Mouse (Mus musculus): ENCODE measurements around the gene Rasa2. TPM values are rescaled to one million over a fixed set of nuclear protein-coding genes. Genes with fewer than 3 reads are reported as not detected.

Rasa2 gene
- total and polyA plus RNA-seq, 2 experiments from 2014 or later = 14.0 to 23.2 TPM

DNA sequence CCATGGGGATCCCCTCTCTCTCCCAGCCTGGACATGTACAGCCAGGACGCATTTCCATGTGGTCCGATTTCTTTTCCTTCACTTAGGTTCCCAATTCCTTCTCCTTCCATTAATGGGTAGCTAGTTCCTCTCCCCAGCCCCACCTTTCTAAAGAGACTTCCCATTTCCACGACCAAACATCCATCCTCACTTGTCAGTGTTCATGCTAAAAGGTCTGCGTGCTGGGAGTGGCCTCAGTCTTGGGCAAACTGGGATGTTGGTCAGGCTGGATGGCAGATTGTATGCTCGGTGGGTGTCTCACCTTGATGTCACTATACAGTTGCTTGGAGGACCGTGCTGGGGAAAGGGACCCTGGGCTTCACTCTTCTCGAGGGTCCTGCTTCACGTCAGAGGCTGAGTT, 42.9 kb upstream of the Rasa2 start:
- H3K27me3 ChIP-seq (ENCODE audit: insufficient read depth, low read length) = no peaks in the 10 kb centered on the region
- H3K4me1 ChIP-seq (ENCODE audit: insufficient read depth) = no peaks in the 10 kb centered on the region
- DNase-seq (no peak), ATAC-seq (no peak)
- H3K36me3 ChIP-seq (ENCODE audit: insufficient read depth) = no peaks in the 10 kb centered on the region
- no peaks in the 10 kb centered on the region for H3K9me3 ChIP-seq (ENCODE audit: low read length)
- 89% methylated on average over 8 of the region's 8 CpGs for WGBS
- H3K4me2 ChIP-seq (ENCODE audit: low read depth) = no peak overlapping the region
- no peak overlapping the region for H3K27ac ChIP-seq (ENCODE audit: low read depth, low read length)
- no peak for TF ChIP-seq CTCF (IDR thresholded peaks at IDR 0.05; ENCODE audit: low read depth)
- no peak overlapping the region for H3K9ac ChIP-seq
- H3K4me3 ChIP-seq (ENCODE audit: low read depth, low read length) = no peak overlapping the region

DNA sequence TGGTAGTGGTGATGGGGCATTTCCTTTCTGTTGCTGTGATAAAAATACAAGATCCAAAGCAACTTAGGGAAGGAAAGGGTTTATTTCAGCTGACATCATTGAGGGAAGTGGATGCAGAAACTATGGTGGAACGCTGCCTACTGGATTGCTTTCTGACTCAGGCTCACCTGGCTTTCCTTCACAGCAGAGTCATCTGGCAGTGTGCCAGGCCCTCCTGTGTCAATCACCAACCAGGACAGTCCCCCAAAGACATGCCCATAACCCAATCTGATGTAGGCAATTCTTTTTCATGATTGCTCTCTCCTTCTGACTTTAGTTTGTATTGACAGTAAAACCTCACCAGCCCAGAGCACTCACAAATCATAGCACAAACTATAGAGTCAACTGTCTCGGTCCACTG, 41.0 kb upstream of the Rasa2 start:
- Histone ChIP-seq H3K36me3 (ENCODE audit: insufficient read depth) (no peaks in the 10 kb centered on the region), H3K4me1 (ENCODE audit: insufficient read depth) (no peaks in the 10 kb centered on the region), H3K9me3 (ENCODE audit: low read length) (no peaks in the 10 kb centered on the region), H3K27me3 (ENCODE audit: insufficient read depth, low read length) (no peaks in the 10 kb centered on the region), H3K4me2 (ENCODE audit: low read depth) (no peak overlapping the region), H3K9ac (no peak overlapping the region), H3K27ac (ENCODE audit: low read depth, low read length) (no peak overlapping the region), H3K4me3 (ENCODE audit: low read depth, low read length) (no peak overlapping the region)
- TF ChIP-seq CTCF (IDR thresholded peaks at IDR 0.05; ENCODE audit: low read depth) = no peak
- 92% methylated on average over 2 of the region's 2 CpGs for WGBS
- ATAC-seq (no peak), DNase-seq (no peak)

DNA sequence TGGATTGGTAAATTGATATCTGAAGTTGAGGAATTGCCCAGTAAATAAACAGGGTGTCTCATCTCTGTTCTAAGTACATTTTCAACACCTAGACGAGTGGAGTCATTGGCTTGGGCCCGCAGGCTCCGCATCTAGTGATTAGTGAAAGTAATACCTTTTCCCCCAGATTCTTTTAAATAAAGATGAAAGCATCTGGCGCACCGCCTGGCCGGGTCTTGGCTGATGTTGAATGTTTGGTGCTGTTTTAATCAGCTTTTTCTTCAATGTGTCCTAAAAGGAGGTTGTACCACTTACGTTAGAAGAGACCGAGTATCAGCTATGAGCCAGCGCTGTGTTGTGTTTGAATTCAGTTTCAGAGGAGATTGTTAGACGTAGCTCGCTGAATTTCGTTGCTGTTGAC, 39.8 kb upstream of the Rasa2 start:
- Histone ChIP-seq H3K4me1 (ENCODE audit: insufficient read depth) (no peaks in the 10 kb centered on the region), H3K9me3 (ENCODE audit: low read length) (no peaks in the 10 kb centered on the region), H3K9ac (no peak overlapping the region), H3K4me3 (ENCODE audit: low read depth, low read length) (no peak overlapping the region), H3K4me2 (ENCODE audit: low read depth) (no peak overlapping the region), H3K27me3 (ENCODE audit: insufficient read depth, low read length) (no peaks in the 10 kb centered on the region), H3K36me3 (ENCODE audit: insufficient read depth) (no peaks in the 10 kb centered on the region), H3K27ac (ENCODE audit: low read depth, low read length) (no peak overlapping the region)
- DNase-seq = no peak
- WGBS = 69% methylated on average over 12 of the region's 12 CpGs
- ATAC-seq = no peak
- TF ChIP-seq CTCF (IDR thresholded peaks at IDR 0.05; ENCODE audit: low read depth) = no peak

DNA sequence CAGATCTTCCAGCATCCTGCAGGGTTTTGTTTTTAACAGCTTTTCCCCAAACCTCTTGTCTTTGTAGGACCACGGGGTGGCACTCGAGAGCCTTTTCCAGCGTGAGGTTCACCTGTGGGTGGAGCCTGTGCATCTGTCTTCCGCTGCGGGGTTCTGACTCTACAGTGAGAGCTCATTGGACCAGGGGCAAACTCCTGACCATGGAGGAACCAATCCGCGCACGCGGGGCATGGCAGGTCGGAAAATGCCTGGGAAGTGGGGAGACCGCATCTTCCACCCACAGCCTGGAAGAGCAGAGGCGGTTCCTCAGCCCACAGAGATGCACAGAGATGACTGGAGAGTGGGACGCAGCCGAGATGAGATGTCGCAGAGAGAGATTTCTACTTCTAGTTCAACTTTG, 38.5 kb upstream of the Rasa2 start:
- Histone ChIP-seq H3K4me2 (ENCODE audit: low read depth) (peak overlapping the region; percentile 51), H3K9me3 (ENCODE audit: low read length) (no peaks in the 10 kb centered on the region), H3K4me1 (ENCODE audit: insufficient read depth) (no peaks in the 10 kb centered on the region), H3K36me3 (ENCODE audit: insufficient read depth) (no peaks in the 10 kb centered on the region), H3K27ac (ENCODE audit: low read depth, low read length) (peak overlapping the region; percentile 76), H3K27me3 (ENCODE audit: insufficient read depth, low read length) (no peaks in the 10 kb centered on the region), H3K4me3 (ENCODE audit: low read depth, low read length) (peak overlapping the region; percentile 34), H3K9ac (peak overlapping the region; percentile 40)
- peak; percentile 98 for DNase-seq
- WGBS = 2% methylated on average over 15 of the region's 15 CpGs
- peak; percentile 94 for TF ChIP-seq CTCF (IDR thresholded peaks at IDR 0.05; ENCODE audit: low read depth)
- ATAC-seq = peak; percentile 100

DNA sequence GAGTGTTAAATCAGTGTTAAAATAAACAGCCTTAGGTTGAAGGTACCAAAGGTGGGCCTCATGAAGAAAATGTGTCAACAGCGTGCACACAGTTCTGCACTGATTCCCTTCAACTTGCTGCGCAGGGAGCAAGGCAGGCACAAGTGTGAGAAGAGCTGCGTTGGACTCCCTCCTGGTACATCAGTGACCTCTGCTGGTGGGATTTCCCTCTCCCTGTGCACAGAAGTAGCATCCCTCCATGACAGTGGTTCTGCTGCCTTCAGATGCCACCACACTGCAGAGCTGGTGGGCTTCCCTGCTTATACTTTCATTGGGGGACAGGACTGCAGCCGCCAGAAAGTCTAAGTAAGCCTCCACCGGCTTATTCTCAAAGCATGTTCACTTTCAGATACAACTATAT, 37.2 kb upstream of the Rasa2 start:
- H3K27me3 ChIP-seq (ENCODE audit: insufficient read depth, low read length) = no peaks in the 10 kb centered on the region
- no peaks in the 10 kb centered on the region for H3K36me3 ChIP-seq (ENCODE audit: insufficient read depth)
- ATAC-seq (peak; percentile 25), DNase-seq (peak; percentile 74)
- H3K4me3 ChIP-seq (ENCODE audit: low read depth, low read length) = no peak overlapping the region
- H3K27ac ChIP-seq (ENCODE audit: low read depth, low read length) = no peak overlapping the region
- H3K9me3 ChIP-seq (ENCODE audit: low read length) = no peaks in the 10 kb centered on the region
- no peak overlapping the region for H3K4me2 ChIP-seq (ENCODE audit: low read depth)
- WGBS = 46% methylated on average over 5 of the region's 5 CpGs
- peak; percentile 81 for TF ChIP-seq CTCF (IDR thresholded peaks at IDR 0.05; ENCODE audit: low read depth)
- no peaks in the 10 kb centered on the region for H3K4me1 ChIP-seq (ENCODE audit: insufficient read depth)
- no peak overlapping the region for H3K9ac ChIP-seq

DNA sequence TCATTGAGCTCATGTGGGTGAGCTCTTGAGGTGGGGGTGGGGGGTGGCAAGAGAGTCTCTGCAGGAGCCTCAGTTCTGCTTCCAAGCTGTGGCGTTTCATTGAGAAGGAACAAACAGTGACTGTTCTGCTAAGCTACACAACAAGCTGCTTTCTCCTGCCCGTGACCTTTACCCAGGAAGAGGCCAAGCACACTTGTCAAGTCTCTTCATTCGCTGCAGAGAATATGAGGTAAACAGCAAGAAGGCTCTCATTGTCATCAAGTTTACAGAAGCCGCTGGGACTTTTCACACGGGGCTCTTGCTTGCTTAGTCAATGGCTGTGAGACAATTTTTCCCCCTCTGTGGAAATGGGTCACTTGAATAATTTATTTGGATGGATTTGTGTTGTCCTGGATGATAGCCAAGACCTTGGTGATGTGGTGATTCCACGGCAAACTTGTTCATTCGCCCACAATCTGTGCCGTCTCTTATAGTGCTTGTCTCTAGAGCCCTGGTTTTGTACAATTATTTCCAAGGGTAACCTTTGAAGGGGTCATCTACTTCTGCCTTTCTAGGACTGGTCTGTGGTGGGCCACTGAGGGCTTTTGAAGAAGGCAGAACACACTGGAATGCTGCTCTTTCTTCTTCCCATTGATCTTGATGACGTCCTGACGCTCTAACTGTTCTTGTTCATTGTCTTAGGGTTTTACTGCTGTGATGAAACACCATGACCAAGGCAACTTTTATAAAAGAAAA, 29.3 kb upstream of the Rasa2 start:
- Histone ChIP-seq H3K36me3 (ENCODE audit: insufficient read depth) (no peaks in the 10 kb centered on the region), H3K4me1 (ENCODE audit: insufficient read depth) (no peaks in the 10 kb centered on the region), H3K27me3 (ENCODE audit: insufficient read depth, low read length) (no peaks in the 10 kb centered on the region), H3K4me3 (ENCODE audit: low read depth, low read length) (no peak overlapping the region), H3K27ac (ENCODE audit: low read depth, low read length) (no peak overlapping the region), H3K4me2 (ENCODE audit: low read depth) (no peak overlapping the region), H3K9ac (no peak overlapping the region), H3K9me3 (ENCODE audit: low read length) (no peaks in the 10 kb centered on the region)
- peak; percentile 93 for ATAC-seq
- DNase-seq = peak; percentile 45
- WGBS = 56% methylated on average over 10 of the region's 10 CpGs
- TF ChIP-seq CTCF (IDR thresholded peaks at IDR 0.05; ENCODE audit: low read depth) = no peak

DNA sequence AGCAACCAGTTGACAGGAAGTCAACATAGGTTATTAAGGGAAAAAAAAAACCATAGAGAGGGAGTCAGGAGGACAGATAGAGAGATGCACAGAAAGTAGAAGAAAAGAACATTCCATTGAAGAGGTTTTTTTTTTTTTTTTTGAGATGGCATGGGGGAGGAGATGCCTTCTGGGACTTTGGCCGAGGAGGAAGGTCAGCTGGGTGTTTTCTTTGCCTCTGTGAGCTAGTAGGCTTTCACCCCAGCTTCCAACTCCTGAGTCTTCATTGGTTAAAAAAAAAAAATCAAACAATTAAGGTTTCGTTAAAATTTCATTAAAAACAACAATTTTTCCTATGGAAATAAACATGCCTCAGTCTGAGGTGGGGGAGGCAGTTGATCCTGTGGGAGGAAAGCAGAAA, 28.4 kb upstream of the Rasa2 start:
- no peaks in the 10 kb centered on the region for H3K9me3 ChIP-seq (ENCODE audit: low read length)
- H3K4me3 ChIP-seq (ENCODE audit: low read depth, low read length) = no peak overlapping the region
- no peaks in the 10 kb centered on the region for H3K4me1 ChIP-seq (ENCODE audit: insufficient read depth)
- H3K27ac ChIP-seq (ENCODE audit: low read depth, low read length) = no peak overlapping the region
- H3K4me2 ChIP-seq (ENCODE audit: low read depth) = no peak overlapping the region
- no peaks in the 10 kb centered on the region for H3K27me3 ChIP-seq (ENCODE audit: insufficient read depth, low read length)
- DNase-seq (no peak), ATAC-seq (no peak)
- no peak overlapping the region for H3K9ac ChIP-seq
- WGBS = 78% methylated on average over 2 of the region's 2 CpGs
- TF ChIP-seq CTCF (IDR thresholded peaks at IDR 0.05; ENCODE audit: low read depth) = no peak
- H3K36me3 ChIP-seq (ENCODE audit: insufficient read depth) = no peaks in the 10 kb centered on the region

Measured in forebrain, postnatal 0 days (tissue).